Mouse (Mus musculus) heart, adult 2 months (tissue): ENCODE data around the gene Nrip3.

Experiments used
- CTCF ChIP-seq: fragments of 200-600 bp; IDR thresholded peaks from 2 replicates; pipeline ENCODE4 v1.8.1; 2022; ENCODE audit warnings: antibody characterized with exemption, mild to moderate bottlenecking, moderate library complexity
- EP300 ChIP-seq: fragments of 200-500 bp; IDR thresholded peaks from 2 replicates; pipeline ENCODE4 v1.6.1; 2011; ENCODE audit warnings: low read depth, low read length, control low read depth; ENCODE audit not compliant: insufficient read depth
- POLR2A ChIP-seq: fragments of 200-500 bp; IDR thresholded peaks from 2 replicates; pipeline ENCODE4 v1.6.1; 2011; ENCODE audit warnings: mild to moderate bottlenecking, low read depth, low read length, control low read depth; ENCODE audit not compliant: insufficient read depth

- no peak for TF ChIP-seq POLR2A
- no peak for TF ChIP-seq EP300
- TF ChIP-seq CTCF = no peak
These were observed at the start of gene Nrip3 for GRCm38 (mm10) chr7:109781470-109782203.
